20 mouse cellular contexts compared by ENCODE assay signal in genomic region chr12:46634771-46635124, GRCm38 (mm10).
DNase-seq lines count a peak whose midpoint lies in the region; ATAC-seq lines count a peak whose summit lies in the region.
"Had no signal": no experiment of that assay in that cellular context is flagged by ENCODE, and none has a peak within 500 bp of the region (broad histone marks: within the 10 kb centered on the region; RNA-seq: fewer than 3 reads in every experiment).

No protein-coding gene starts in this region.

- no peak overlapping the region for H3K4me2 ChIP-seq in hindbrain, embryonic 15.5 days
- no peak overlapping the region for H3K4me2 ChIP-seq in hindbrain, embryonic 14.5 days (replicated peaks)
- no peak overlapping the region for H3K4me2 ChIP-seq in neural tube, embryonic 13.5 days
- no peak overlapping the region for H3K4me2 ChIP-seq in neural tube, embryonic 15.5 days
- no peak overlapping the region for H3K4me2 ChIP-seq in midbrain, embryonic 14.5 days (ENCODE audit: low read length)
- H3K4me2 ChIP-seq: embryonic facial prominence, embryonic 12.5 days; kidney, embryonic 15.5 days; limb, embryonic 15.5 days; liver, embryonic 13.5 days had no signal

- WGBS in hindbrain, embryonic 15.5 days = 33% methylated on average over 1 of the region's 1 CpGs
- 36% methylated on average over 1 of the region's 1 CpGs for WGBS in hindbrain, embryonic 14.5 days
- 11% methylated on average over 1 of the region's 1 CpGs for WGBS in neural tube, embryonic 13.5 days
- 7% methylated on average over 1 of the region's 1 CpGs for WGBS in neural tube, embryonic 15.5 days
- 36% methylated on average over 1 of the region's 1 CpGs for WGBS in midbrain, embryonic 14.5 days

- H3K27me3 ChIP-seq in hindbrain, embryonic 15.5 days = no peaks in the 10 kb centered on the region
- no peaks in the 10 kb centered on the region for H3K27me3 ChIP-seq in hindbrain, embryonic 14.5 days (ENCODE audit: control insufficient read depth, insufficient read depth, low read length)
- peaks cover 8% of the 10 kb centered on the region; the same call in 1 of the 2 replicates for H3K27me3 ChIP-seq in neural tube, embryonic 13.5 days
- H3K27me3 ChIP-seq in neural tube, embryonic 15.5 days (replicated peaks) = no peaks in the 10 kb centered on the region
- no peaks in the 10 kb centered on the region for H3K27me3 ChIP-seq in midbrain, embryonic 14.5 days (ENCODE audit: control insufficient read depth, insufficient read depth, low read length)
- H3K27me3 ChIP-seq: embryonic facial prominence, embryonic 12.5 days; heart, embryonic 15.5 days; kidney, embryonic 15.5 days; limb, embryonic 15.5 days; liver, embryonic 13.5 days had no signal

- DNase-seq in hindbrain, embryonic 14.5 days (ENCODE audit: low spot score) = no peak
- no peak for DNase-seq in midbrain, embryonic 14.5 days
- no peak for DNase-seq in heart, adult 11 months
- DNase-seq in lung, postnatal 36 days = no peak
- DNase-seq: adrenal gland, adult 8-10 months; gastrocnemius, postnatal 10 days; layer of hippocampus, postnatal 36 days; liver, embryonic 13.5 days; lung, adult 18-20 months; thymus, postnatal 4 days had no signal

- no peak overlapping the region for H3K9ac ChIP-seq in hindbrain, embryonic 15.5 days
- no peak overlapping the region for H3K9ac ChIP-seq in hindbrain, embryonic 14.5 days
- no peak overlapping the region for H3K9ac ChIP-seq in neural tube, embryonic 13.5 days
- no peak overlapping the region for H3K9ac ChIP-seq in neural tube, embryonic 15.5 days (replicated peaks)
- no peak overlapping the region for H3K9ac ChIP-seq in midbrain, embryonic 14.5 days (replicated peaks; ENCODE audit: low read length)
- H3K9ac ChIP-seq: embryonic facial prominence, embryonic 12.5 days; heart, embryonic 15.5 days; kidney, embryonic 15.5 days; limb, embryonic 15.5 days; liver, embryonic 13.5 days had no signal

- no peak overlapping the region for H3K27ac ChIP-seq in hindbrain, embryonic 15.5 days (replicated peaks)
- H3K27ac ChIP-seq in hindbrain, embryonic 14.5 days = no peak overlapping the region
- no peak overlapping the region for H3K27ac ChIP-seq in neural tube, embryonic 13.5 days (replicated peaks)
- no peak overlapping the region for H3K27ac ChIP-seq in neural tube, embryonic 15.5 days (replicated peaks)
- H3K27ac ChIP-seq in midbrain, embryonic 14.5 days (replicated peaks; ENCODE audit: low read depth, low read length) = peak overlapping the region; percentile 23
- H3K27ac ChIP-seq: embryonic facial prominence, embryonic 12.5 days; heart, embryonic 15.5 days; kidney, embryonic 15.5 days; limb, embryonic 15.5 days; liver, embryonic 13.5 days; macrophage had no signal

- ATAC-seq in hindbrain, embryonic 15.5 days (ENCODE audit: low FRiP score, low read depth) = peak; percentile 27; the same call in 1 of the 2 replicates
- ATAC-seq in hindbrain, embryonic 14.5 days (ENCODE audit: low FRiP score) = no peak
- peak; percentile 11; the same call in 1 of the 2 replicates for ATAC-seq in neural tube, embryonic 13.5 days (ENCODE audit: low read depth)
- ATAC-seq in neural tube, embryonic 15.5 days (ENCODE audit: low FRiP score) = no peak
- ATAC-seq in midbrain, embryonic 14.5 days (ENCODE audit: low FRiP score, low TSS enrichment) = no peak
- ATAC-seq: inflammation-experienced regulatory T-cells, adult 6 months; lung, postnatal 0 days had no signal

- no peaks in the 10 kb centered on the region for H3K36me3 ChIP-seq in hindbrain, embryonic 15.5 days
- no peaks in the 10 kb centered on the region for H3K36me3 ChIP-seq in hindbrain, embryonic 14.5 days (replicated peaks; ENCODE audit: control insufficient read depth, insufficient read depth)
- H3K36me3 ChIP-seq in neural tube, embryonic 13.5 days = no peaks in the 10 kb centered on the region
- H3K36me3 ChIP-seq in neural tube, embryonic 15.5 days = no peaks in the 10 kb centered on the region
- H3K36me3 ChIP-seq in midbrain, embryonic 14.5 days (ENCODE audit: control insufficient read depth, insufficient read depth, low read length) = no peaks in the 10 kb centered on the region
- H3K36me3 ChIP-seq: embryonic facial prominence, embryonic 12.5 days; heart, embryonic 15.5 days; kidney, embryonic 15.5 days; limb, embryonic 15.5 days; liver, embryonic 13.5 days had no signal

- peaks cover 10% of the 10 kb centered on the region for H3K4me1 ChIP-seq in hindbrain, embryonic 15.5 days (replicated peaks)
- peaks cover 7% of the 10 kb centered on the region; the same call in 1 of the 2 replicates for H3K4me1 ChIP-seq in hindbrain, embryonic 14.5 days (replicated peaks; ENCODE audit: control insufficient read depth, insufficient read depth, low read length)
- H3K4me1 ChIP-seq in neural tube, embryonic 13.5 days (replicated peaks) = peaks cover 14% of the 10 kb centered on the region
- peaks cover 8% of the 10 kb centered on the region; the same call in 1 of the 2 replicates for H3K4me1 ChIP-seq in neural tube, embryonic 15.5 days
- peaks cover 20% of the 10 kb centered on the region for H3K4me1 ChIP-seq in midbrain, embryonic 14.5 days (ENCODE audit: control insufficient read depth, insufficient read depth, low read length)
- H3K4me1 ChIP-seq: limb, embryonic 15.5 days; liver, embryonic 13.5 days had no signal

- H3K4me3 ChIP-seq in hindbrain, embryonic 15.5 days = no peak overlapping the region
- H3K4me3 ChIP-seq in hindbrain, embryonic 14.5 days (replicated peaks; ENCODE audit: low read length) = no peak overlapping the region
- H3K4me3 ChIP-seq in neural tube, embryonic 13.5 days = no peak overlapping the region
- no peak overlapping the region for H3K4me3 ChIP-seq in neural tube, embryonic 15.5 days (replicated peaks)
- H3K4me3 ChIP-seq in midbrain, embryonic 14.5 days (replicated peaks; ENCODE audit: low read depth, low read length) = no peak overlapping the region
- H3K4me3 ChIP-seq: embryonic facial prominence, embryonic 12.5 days; heart, embryonic 15.5 days; kidney, embryonic 15.5 days; limb, embryonic 15.5 days; liver, embryonic 13.5 days had no signal

- H3K9me3 ChIP-seq in hindbrain, embryonic 15.5 days = no peaks in the 10 kb centered on the region
- H3K9me3 ChIP-seq in hindbrain, embryonic 14.5 days (ENCODE audit: control insufficient read depth, low read length) = no peaks in the 10 kb centered on the region
- H3K9me3 ChIP-seq in neural tube, embryonic 13.5 days = no peaks in the 10 kb centered on the region
- H3K9me3 ChIP-seq in neural tube, embryonic 15.5 days (replicated peaks) = no peaks in the 10 kb centered on the region
- H3K9me3 ChIP-seq in midbrain, embryonic 14.5 days (ENCODE audit: control insufficient read depth, low read length) = no peaks in the 10 kb centered on the region
- H3K9me3 ChIP-seq: embryonic facial prominence, embryonic 12.5 days; heart, embryonic 15.5 days; kidney, embryonic 15.5 days; limb, embryonic 15.5 days; liver, embryonic 13.5 days had no signal

Comparison
In these comparisons a context has a peak if more than half of its experiments do, and no peak if none do; other contexts are left out.
1. ATAC-seq: peak in hindbrain, embryonic 15.5 days (single experiment) and neural tube, embryonic 13.5 days (single experiment); none in hindbrain, embryonic 14.5 days (single experiment), neural tube, embryonic 15.5 days (single experiment) and midbrain, embryonic 14.5 days (single experiment).